Mouse (Mus musculus) spleen, adult 2 months (tissue): ENCODE results near the gene Olfr1359. TPM values are rescaled to one million over a fixed set of nuclear protein-coding genes. Genes with fewer than 3 reads are reported as not detected.
"Not testable (repeated sequence)": the region's sequence is repeated elsewhere in the genome, so short reads cannot be mapped to it uniquely, and the experiment has no call there.

Experiments
- DNase-seq, 2 experiments: peaks; one replicate each; pipeline versions ENCODE4 v3.0.0 to v3.0.0-alpha.2; 2012 to 2021; ENCODE audit warnings: low spot score in 2 of 2, low read depth in 1 of 2
- H3K27ac ChIP-seq: fragments of 200-500 bp; 2 replicates; pipeline ENCODE4 v1.5.1; 2012; ENCODE audit warnings: low read length, inconsistent platforms; ENCODE audit not compliant: insufficient read depth
- H3K27me3 ChIP-seq: fragments of 200-500 bp; 2 replicates; pipeline ENCODE4 v1.6.1; 2012; ENCODE audit warnings: mild to moderate bottlenecking, moderate library complexity, low read length, inconsistent platforms; ENCODE audit not compliant: control insufficient read depth, insufficient read depth
- H3K36me3 ChIP-seq: fragments of 200-500 bp; 2 replicates; pipeline ENCODE4 v1.6.1; 2012; ENCODE audit warnings: mild to moderate bottlenecking, low read length, inconsistent platforms; ENCODE audit not compliant: control insufficient read depth, insufficient read depth
- H3K4me1 ChIP-seq: fragments of 200-500 bp; 2 replicates; pipeline ENCODE4 v1.6.1; 2011; ENCODE audit warnings: inconsistent platforms; ENCODE audit not compliant: control insufficient read depth, insufficient read depth, insufficient read length
- H3K4me3 ChIP-seq: fragments of 200-500 bp; 2 replicates; pipeline ENCODE4 v1.5.1; 2011; ENCODE audit warnings: mild to moderate bottlenecking, inconsistent platforms; ENCODE audit not compliant: insufficient read depth, insufficient read length; ENCODE audit errors: extremely low read depth
- CTCF ChIP-seq: fragments of 200-500 bp; IDR thresholded peaks from 2 replicates; pipeline ENCODE4 v1.5.1; 2011; ENCODE audit warnings: mild to moderate bottlenecking, inconsistent platforms; ENCODE audit not compliant: insufficient read depth, insufficient read length, insufficient replicate concordance; ENCODE audit errors: extremely low read depth
- POLR2A ChIP-seq: fragments of 200-500 bp; IDR thresholded peaks from 2 replicates; pipeline ENCODE4 v1.6.1; 2011; ENCODE audit warnings: low read depth, low read length, inconsistent platforms
- WGBS: fragments of 180-500 bp; shearing (Covaris S2); methylation state at CpG from one replicate; pipeline ENCODE4 v1.1.7; 2018; 5-methylcytosine and 5-hydroxymethylcytosine counted together
- polyA plus RNA-seq: library from polyadenylated mRNA; depleted of rRNA; stranded (reverse); fragments of >200 nt; gene quantifications from 2 replicates; pipeline ENCODE4 v1.2.3, GENCODE M21; 2012

Gene Olfr1359
- polyA plus RNA-seq, 1 experiment = not detected

- not testable (repeated sequence) for H3K27me3 ChIP-seq, H3K36me3 ChIP-seq, H3K4me1 ChIP-seq
- peak in 1 of 2 experiments; percentile 86 for DNase-seq
- peak within 1 kb of the TSS; percentile 60 for H3K4me3 ChIP-seq
- H3K27ac ChIP-seq = peak within 1 kb of the TSS; percentile 57
- under 1% methylated on average over 54 of the region's 56 CpGs for WGBS
- peak; percentile 52 for TF ChIP-seq POLR2A
These were observed 52.5 kb downstream of the Olfr1359 start, which contains the start of gene Hist1h4k for GRCm38 (mm10) chr13:21750159-21751017. Hist1h4k (minus strand) TSS chr13:21750505.

DNA sequence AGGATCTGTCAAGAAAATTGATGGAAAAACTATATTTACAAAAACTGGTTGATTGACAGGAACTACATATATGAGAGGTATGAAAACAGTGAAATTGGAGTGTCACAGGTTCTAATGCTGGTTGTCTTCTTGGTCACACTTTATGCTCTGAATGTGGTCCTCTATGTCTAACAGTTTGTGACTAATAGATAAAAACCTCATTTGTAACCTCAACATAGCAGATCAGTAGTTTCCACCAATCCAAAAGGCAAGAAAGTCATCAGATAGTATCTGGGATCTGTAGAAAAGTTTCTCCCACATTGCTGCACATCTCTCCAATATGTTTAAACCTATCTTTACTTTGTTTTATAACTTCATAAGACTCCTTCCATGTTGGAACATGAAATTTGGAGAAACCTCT, 53.5 kb downstream of the Olfr1359 start:
- no peak for DNase-seq
- no peak for TF ChIP-seq CTCF
- Histone ChIP-seq H3K4me3 (no peak overlapping the region; the same call in 1 of the 2 replicates), H3K36me3 (no peaks in the 10 kb centered on the region), H3K4me1 (peaks cover 9% of the 10 kb centered on the region), H3K27ac (no peak overlapping the region), H3K27me3 (no peaks in the 10 kb centered on the region)

- no peak overlapping the region; the same call in 1 of the 2 replicates for H3K27ac ChIP-seq
- H3K4me1 ChIP-seq = peaks cover 9% of the 10 kb centered on the region
- no peak overlapping the region for H3K4me3 ChIP-seq
- DNase-seq = no peak
- no peaks in the 10 kb centered on the region for H3K27me3 ChIP-seq
- TF ChIP-seq CTCF (no peak), POLR2A (no peak)
- WGBS = 82% methylated on average over 3 of the region's 3 CpGs
- no peaks in the 10 kb centered on the region for H3K36me3 ChIP-seq
These were observed 53.9 kb downstream of the Olfr1359 start for GRCm38 (mm10) chr13:21751827-21752226.

DNA sequence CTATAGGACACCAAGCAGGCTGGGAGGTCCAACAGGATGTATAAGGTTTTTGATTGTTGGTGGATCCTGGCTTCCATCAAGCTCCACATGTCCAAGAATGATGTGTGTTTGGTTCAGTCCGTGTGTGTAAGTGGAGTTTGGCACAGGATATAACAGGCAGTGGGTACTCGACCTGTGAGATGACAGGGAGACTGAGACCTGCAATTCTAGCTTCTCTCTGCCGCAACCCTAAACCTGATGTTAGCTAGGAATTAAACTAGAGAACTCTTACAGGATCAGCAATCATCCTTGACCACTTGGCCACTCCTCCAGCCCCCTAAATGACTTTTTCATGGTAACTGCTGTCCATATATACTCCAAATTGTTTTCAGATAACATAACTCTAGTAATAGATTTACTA, 54.4 kb downstream of the Olfr1359 start:
- H3K27ac ChIP-seq = 0 out of 2 replicates have a peak overlapping the region, but pooled peaks have one; percentile 10

DNA sequence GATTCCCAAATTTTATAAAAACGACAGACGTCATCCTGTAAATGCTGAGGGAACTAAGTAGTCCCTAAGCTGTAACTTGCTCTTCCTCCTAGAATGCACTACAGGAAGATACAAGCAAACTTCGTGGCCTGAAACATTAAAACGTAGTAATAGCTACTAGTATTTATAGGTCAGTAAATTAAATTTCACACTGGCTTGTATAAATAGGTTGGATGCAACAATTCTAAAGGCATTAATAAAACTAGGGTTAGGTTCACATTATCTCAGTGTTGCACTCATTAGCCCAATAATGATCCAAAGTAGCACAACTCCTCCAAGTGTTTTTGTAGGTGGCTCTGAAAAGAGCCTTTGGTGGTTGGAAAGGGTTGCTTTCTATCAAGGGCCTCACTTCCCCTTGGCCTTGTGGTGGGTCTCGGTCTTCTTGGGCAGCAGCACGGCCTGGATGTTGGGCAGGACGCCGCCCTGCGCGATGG, 55.2 kb downstream of the Olfr1359 start:
- TF ChIP-seq POLR2A = no peak
- TF ChIP-seq CTCF = no peak
- peaks cover 9% of the 10 kb centered on the region for H3K4me1 ChIP-seq
- 4% methylated on average over 10 of the region's 10 CpGs for WGBS

More for the DNA sequence above, 54.4 kb downstream of the Olfr1359 start:
- WGBS = 63% methylated on average over 3 of the region's 3 CpGs
- H3K4me1 ChIP-seq = peaks cover 9% of the 10 kb centered on the region
- TF ChIP-seq POLR2A (no peak), CTCF (no peak)
- H3K4me3 ChIP-seq = no peak overlapping the region
- no peak for DNase-seq
- no peaks in the 10 kb centered on the region for H3K36me3 ChIP-seq
- H3K27me3 ChIP-seq = no peaks in the 10 kb centered on the region

DNA sequence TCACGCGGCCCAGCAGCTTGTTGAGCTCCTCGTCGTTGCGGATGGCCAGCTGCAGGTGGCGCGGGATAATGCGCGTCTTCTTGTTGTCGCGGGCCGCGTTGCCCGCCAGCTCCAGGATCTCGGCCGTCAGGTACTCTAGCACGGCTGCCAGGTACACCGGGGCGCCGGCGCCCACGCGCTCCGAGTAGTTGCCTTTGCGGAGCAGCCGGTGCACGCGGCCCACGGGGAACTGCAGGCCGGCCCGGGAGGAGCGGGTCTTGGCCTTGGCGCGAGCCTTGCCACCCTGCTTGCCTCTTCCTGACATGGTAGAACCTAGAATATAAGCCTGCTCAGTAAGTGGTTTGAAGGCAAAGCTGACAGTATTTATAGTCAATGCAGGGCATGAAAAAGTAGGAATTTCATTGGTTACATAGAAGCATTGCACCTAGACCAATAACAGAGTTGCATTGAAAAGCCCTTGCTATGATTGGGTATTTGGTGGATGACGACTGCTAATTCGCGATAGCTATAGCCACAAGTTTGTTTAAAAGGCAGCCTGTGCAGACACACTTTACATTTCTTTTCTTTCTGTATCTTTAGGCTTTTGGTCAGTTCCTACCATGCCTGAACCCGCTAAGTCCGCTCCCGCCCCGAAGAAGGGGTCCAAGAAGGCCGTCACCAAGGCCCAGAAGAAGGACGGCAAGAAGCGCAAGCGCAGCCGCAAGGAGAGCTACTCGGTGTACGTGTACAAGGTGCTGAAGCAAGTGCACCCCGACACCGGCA, 55.8 kb downstream of the Olfr1359 start, which contains the start of the genes Hist1h2ak and Hist1h2bn:
Gene Hist1h2ak (minus strand): TSS at position 304 of the 762 bp plus-strand sequence.
Gene Hist1h2bn (plus strand): TSS at position 600 of the 762 bp plus-strand sequence.
- under 1% methylated on average over 48 of the region's 50 CpGs for WGBS
- Histone ChIP-seq H3K27ac (peak within 1 kb of the TSS; percentile 92), H3K4me3 (peak within 1 kb of the TSS; percentile 59)
- not testable (repeated sequence) for H3K36me3 ChIP-seq, H3K27me3 ChIP-seq, H3K4me1 ChIP-seq
- peak; percentile 60 to 90 for DNase-seq
- peak; percentile 50; the same call in 1 of the 2 replicates for TF ChIP-seq POLR2A

More for the DNA sequence above, 55.2 kb downstream of the Olfr1359 start:
- Histone ChIP-seq H3K36me3 (no peaks in the 10 kb centered on the region), H3K4me3 (peak overlapping the region; percentile 54; the same call in 1 of the 2 replicates), H3K27me3 (no peaks in the 10 kb centered on the region), H3K27ac (peak overlapping the region; percentile 92)
- DNase-seq = no peak

- peak in 1 of 2 experiments; percentile 38 for DNase-seq
- H3K4me1 ChIP-seq, H3K36me3 ChIP-seq, H3K27me3 ChIP-seq: not testable (repeated sequence)
- H3K4me3 ChIP-seq = peak overlapping the region; percentile 40
- H3K27ac ChIP-seq = peak overlapping the region; percentile 91
- under 1% methylated on average over 20 of the region's 26 CpGs for WGBS
These were observed 56.5 kb downstream of the Olfr1359 start for GRCm38 (mm10) chr13:21754294-21755001.
